Mouse (Mus musculus) liver (tissue): ENCODE data around the gene 4933406M09Rik.

Experiments
- DNase-seq: peaks from one replicate; pipeline ENCODE4 v3.0.0-alpha.2; 2020; ENCODE audit warnings: mixed read lengths

The 4933406M09Rik gene

DNA sequence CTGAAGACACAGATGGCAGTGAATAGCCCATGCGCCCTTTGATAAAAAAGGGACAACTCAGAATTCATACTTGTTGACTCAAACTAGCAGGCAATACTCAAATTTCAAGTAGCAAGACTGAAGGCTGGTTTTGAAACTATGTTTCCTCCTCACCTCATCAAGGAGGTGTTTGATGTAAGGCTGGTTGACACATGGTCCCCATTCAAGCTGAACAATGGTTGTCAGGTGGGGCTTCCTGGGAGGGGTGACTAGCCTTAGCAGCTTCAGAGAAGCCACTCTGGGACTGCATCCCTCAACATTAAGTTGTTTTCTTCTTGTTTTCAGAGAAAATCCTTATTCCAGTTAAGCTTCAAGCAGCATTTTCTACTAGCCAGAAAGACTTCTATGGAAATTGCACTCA lies at the start of gene 4933406M09Rik:
Gene 4933406M09Rik, plus strand, starts transcription at position 275 of the 400 bp plus-strand sequence.
- no peak for DNase-seq

DNA sequence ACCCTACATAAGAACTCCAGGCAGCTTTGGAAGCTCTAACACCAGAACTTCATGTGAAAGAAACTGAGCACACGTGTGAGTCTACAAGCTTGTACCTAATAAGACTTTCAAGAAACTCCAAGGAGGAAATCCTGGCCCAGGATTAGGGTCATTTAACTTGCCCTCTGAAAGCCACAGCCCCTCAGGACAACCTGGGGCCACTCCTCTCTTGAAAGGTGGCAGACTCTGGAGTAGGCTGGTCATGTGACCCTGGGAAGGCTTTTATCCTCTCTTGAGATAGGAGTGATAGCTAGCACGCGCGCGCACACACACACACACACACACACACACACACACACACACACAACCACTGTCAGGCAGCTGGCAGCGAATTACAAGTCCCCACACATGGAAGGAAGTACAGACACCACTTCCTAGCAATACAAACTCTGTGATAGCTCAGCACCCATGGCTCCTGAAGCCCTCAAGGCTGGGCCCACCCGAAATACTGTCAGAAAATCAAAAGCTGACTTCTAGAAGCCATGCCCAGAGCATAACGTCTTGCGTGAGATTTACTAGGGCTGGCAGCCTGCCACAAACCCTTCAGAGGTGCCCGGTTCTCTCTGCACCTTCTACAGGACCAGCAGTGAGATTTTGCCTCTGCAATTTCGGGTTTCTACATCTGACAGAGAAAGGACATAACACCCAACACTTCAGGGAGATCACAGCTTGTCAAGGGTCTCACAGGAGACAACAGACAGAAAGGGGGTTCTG lies 48.6 kb upstream of the 4933406M09Rik start:
- no peak for DNase-seq

DNA sequence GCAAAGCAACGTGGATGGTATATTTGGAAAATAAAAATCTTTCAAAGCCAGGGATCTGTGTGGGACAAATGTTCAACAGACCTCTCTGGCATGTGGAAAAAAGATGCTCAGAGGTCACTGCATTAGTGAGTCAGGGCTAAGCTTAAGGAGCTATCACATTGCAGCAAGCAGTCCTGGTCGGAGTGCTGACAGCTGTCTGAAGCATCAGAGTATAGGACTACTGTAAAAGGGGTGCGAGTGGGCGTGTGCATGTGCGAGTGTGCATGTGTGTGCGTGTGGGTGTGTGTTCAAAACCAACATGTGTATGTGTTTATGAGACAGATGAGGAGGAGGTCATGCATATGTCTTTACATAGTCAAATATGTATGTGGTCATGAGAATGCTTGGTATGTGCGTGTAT lies 46.6 kb upstream of the 4933406M09Rik start:
- no peak for DNase-seq

DNA sequence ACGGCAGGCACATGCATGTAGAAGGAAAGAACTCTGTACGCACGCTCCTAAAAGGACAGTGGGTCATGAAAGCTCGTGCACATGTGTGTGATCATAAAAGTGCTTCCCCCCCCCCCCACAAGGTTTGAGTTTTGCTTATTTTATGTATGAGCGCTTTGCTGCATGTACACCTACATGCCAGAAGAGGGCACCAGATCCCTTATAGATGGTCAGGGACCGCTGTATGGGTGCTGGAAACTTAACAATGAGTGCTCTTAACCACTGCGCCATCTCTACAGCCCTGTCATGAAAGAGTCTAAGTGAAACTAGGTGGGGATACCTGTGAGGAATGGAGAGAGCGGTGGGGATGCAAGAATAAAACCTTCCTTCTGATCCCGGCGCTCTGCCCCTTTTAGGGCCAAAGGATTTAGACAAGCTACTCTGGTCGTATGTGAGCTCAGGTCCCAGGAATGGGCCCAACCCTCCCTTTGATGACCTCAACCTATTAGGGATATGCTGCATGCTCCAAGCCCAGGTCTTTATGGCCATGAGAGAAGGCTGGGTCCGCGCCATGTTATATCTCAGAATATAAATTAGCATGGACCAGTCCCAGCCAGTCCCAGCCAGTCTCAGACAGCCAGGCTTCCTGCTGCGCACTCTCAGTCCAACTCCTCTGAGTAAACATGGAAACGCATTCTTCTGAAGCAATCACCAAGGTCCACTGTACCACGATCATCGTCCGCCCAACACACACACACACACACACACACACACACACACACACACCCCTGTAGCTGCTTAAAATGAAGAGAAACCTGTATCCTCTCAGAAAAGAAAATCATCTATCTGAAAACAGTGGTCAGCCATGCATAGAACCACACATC lies 45.8 kb upstream of the 4933406M09Rik start:
- no peak for DNase-seq

DNA sequence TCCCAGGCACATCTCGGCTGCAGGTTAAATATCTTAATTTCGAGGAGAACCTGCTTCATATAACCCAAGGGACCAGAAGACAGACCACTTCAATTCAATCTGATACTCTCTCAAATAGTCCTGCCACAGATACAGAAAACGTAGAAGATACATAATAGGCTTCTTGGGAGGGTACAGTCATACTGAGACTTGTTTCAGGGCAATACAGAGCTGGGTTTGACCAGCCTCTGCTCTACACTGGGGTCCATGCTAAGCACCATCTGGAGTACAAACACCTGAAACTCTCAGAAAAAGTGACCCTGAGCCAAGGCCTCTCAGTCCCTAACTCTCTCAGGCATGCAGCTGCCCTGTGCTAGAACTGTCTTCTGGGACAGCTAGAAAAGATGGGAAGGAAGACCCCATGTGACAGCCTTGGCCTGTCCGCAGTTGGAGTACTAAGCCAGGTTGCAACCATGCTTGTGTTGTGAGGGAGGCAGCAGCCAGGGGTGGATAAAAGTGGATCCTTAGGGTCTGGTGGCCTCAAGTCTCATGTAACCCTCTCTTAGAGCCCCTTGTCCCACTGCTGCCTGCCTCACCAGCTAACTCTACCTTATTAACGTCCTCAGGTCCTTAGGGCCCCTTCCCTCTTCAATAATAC lies 44.0 kb upstream of the 4933406M09Rik start:
- no peak for DNase-seq

DNA sequence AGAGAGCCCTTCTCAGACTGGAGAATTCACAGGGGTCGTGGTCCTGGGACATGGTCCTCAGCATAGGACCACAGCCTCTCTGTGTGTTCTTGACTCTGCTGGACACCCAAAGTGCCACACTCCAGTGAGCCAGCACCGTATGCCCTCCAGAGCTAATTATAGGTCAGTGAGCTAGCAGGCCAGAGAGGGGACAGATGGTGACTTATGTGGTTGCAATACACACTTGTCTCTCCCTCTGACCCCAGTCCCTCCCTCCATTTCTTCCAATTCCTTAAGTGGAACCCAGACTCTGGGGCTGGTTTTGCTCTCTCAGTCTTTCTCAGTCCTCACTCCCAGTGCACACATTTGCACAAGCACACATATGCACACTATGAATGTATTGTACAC lies 43.5 kb upstream of the 4933406M09Rik start:
- DNase-seq, result no peak

DNA sequence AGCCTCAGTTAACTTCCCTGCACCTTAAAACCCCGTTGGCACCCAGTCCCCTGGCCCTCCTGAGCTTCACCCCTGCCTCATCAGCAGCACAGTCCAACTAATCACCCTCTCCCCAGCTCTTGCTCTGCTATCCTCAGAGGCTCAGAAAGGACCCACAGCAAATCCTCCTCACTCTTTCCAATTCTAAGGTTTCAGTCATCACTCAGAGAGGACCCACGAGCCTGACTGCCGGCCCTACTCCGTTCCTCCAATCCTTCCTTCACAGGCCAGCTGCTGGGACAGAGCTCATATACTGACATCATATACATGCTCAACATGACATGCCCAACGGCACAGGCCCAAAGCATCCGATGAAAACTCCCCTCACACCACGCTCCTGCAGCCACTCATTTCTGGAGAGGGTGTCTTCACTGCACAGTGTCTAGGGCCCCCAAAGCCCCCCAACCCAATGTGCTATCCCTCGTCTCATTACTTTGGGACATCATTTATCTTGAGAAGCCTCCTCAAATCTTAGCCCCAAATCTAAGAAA lies 42.9 kb upstream of the 4933406M09Rik start:
- no peak for DNase-seq

DNA sequence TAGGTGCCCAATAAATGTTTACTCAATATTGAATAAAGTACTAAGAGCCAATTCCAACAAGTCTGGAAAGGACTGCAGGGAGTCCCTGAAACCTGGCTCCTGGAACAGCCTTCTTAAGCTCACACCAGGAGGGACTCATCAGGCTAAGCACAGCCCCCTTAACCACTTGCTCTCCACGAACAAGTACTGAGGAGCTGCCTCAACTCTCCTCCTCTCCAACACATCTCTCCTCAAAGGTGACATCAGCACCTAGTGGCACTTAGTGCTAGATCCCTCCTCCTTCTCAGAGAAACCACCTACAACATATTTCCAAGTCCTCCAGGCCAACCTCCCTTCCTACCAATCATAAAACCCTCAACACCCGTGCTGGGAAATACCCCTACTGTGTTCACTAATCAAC lies 42.2 kb upstream of the 4933406M09Rik start:
- DNase-seq, result no peak

DNA sequence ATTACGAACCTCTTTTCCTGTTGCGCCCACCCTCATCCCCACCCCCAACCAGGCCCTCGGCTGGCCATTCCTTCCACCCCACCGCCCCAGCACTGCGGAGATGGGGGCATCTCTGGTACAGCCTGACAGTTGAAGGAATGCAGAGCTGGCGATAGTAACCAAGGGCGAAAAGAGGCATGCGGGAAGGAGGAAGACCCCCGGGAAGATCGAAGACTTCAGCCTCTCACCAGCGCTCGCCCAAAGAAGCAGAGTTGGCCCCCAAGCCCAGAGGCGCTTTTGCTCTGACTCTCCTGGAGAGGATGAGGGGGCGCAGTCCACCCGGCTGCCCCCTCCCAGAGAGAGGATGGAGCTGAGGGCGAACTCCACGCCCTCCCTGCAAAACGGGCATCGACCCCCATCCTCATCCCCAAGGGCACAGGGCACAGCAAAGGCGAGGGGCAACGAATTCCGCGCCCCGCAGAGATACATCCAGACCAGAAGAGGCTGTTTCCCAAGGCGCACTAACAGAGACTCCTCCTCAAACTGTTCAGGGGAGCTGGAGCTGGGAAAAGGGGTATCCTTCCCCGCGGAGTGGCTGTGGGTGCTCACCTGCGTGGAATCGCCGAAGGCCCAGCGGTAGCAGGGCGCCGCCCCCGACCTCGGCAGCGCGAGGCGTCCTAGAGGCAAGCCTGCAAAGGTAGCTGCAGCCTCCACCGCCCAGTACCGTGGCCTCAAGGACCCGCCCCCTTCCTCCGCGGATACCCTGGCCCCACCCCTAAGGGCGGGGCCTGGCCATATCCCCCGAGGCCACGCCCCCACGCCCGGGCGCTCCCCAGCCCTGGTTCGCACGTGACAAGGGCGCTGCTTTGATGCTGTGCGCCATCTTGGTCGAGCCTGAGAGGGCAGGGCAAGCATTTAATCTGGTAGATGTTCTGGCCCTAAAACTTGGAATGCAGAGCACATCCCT lies 41.5 kb upstream of the 4933406M09Rik start:
- DNase-seq, result peak; percentile 93

DNA sequence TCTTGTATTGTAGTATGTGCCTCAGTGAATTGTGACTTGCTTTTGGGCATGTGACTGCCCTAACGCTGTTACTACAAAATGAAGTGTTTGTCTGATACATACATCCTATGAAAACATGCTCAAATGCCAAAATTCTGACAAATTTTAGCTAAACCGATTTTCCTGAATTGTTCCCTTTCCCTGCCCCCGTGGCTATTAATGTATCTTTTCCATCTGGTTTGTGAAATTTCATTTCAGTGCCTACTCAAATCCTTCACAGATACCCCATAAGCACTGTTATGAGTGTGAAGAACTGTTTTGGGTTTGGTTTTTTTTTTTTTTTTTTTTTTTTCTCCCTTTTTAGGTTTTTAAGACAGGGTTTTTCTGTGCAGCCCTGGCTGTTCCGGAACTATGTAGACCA lies 40.7 kb upstream of the 4933406M09Rik start:
- DNase-seq, result no peak

DNA sequence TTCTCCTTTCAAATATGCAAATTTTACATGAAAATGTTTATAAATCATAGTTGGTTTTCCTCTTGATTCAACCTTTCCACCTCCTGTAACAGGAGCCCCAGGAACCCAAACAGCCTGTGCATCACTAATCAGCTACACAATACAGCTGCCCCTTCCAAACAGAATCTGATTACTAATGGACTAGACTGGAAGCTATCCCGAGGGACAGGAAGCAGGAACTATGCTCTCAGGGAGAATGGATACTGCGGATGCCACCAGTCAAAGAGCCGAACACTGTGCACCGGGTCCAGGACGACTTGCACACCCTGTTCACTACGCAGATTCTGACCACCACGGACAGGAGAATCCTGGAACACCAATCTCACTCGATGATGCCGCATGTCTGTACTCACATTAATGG lies 37.9 kb upstream of the 4933406M09Rik start:
- DNase-seq, result no peak

DNA sequence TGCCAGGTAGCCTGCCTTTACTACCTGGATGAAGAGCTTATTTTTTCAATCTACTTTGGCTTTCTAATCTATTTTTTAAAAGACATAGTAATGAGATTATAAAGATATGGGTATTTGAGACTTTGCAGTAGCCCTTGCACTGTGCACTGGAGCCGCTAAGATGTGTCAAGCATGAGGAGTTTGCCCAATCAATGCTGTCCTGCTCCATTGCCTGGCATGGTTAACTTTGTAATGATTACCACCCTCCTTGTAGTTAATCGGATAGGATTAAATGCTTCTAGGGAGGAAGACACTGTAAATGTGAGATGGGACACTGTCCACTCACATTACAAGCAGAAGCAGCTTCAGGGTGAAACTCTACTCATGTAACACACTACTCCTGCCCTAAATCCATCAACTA lies 32.4 kb upstream of the 4933406M09Rik start:
- no peak for DNase-seq

DNA sequence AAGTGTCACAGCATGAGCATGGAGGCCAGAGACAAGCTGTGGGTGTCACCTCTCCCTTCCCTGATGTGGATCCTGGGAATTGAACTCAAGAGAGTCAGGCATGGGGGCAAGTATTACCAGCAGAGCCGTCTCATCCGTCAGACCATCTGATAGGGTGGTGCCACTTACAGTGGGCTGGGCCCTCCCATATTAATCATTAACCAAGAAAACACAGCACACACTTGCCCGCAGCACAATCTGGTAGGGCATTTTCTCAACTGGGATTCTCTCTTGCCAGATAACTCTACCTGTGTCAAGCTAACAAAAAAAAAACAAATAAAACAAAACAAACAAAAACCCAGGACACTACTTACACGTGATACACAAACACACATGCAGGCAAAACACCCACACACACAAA lies 28.3 kb upstream of the 4933406M09Rik start:
- no peak for DNase-seq

DNA sequence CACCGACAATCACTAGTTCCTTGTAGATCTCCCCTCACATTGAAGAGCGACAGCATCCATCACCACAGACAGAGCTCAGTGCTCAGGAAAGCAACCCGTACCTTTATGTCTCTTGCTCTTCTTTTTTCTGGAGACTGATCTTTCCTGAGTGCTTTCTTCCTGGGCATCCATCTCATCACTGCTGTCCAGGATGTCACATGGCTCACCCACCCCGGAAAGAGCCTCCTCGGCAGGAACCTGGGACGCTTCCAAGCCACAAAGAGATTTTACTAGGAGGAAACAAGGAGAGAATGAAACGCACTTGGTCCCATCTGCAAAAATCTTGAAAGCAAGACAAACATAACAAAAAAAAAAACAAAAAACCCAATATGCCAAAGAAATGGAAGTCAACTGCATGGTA lies 25.1 kb upstream of the 4933406M09Rik start:
- no peak for DNase-seq

DNA sequence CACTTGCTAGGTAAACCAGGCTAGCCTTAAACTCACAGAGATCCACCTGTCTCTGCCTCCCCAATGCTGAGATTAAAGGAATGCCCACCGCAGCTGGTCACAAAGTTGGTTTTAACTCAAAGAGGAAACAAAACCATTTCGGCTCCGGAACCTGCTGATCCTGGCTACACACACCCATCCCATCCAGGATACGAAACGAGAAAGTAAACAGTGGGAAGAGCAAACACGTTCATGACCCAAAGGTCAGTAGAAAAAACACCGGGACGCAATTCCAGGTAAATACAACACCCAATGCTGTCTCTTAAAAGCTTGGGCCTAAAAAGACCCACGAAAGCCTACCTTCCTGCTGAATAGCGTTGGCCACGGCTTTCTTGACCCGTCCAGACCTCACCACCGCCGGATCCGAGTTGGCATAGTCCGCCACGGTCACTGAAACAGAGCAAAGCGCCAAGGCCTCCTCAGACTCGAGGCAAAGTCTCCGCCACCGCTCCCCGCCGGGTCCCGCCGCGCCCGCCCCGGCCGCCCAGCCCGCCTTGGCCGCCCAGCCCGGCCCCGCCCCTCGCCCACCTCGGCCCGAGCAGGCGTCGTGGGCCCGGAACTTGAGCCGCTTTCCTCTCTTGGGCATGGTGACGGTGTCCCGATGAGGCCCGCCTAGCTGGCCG lies 24.4 kb upstream of the 4933406M09Rik start:
- peak; percentile 11 for DNase-seq

DNA sequence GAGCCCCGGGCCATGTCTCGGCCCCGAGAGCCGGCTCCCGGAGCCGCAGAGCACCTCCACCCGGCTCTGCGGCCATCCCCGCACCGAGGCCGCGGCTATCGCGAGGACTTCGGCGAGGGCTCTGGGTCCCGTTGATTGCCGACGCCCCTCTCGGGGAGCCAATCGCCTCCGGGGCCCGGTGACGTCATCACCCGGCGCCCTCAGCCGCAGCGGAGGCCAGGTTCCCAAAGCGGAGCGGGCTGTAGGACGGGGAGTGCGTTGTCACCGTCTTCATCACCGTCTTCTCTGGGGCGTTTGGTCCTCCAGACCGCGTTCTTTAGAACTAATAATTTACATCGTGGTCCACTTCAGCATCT lies 23.9 kb upstream of the 4933406M09Rik start, which contains the start of gene Tmem183a:
Gene Tmem183a, minus strand, starts transcription at position 123 of the 356 bp plus-strand sequence.
- DNase-seq, result peak; percentile 97

DNA sequence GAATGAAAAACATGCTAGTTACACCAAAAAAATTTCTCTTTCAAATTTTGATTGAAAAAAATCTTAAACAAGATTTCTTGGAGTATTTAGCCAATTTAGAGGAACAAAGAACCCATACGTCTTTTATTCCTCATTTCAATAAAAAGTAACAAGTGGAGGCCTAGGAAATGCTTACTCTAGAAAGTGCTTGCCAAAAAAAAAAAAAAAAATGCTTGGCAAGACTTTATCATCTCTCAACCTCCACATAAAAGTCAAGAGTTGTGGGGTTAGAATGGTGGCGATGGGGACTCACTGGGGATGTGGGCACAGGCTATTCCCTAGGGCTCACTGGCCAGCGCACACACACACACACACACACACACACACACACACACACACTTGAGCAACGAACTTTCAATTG lies 22.5 kb upstream of the 4933406M09Rik start:
- no peak for DNase-seq

DNA sequence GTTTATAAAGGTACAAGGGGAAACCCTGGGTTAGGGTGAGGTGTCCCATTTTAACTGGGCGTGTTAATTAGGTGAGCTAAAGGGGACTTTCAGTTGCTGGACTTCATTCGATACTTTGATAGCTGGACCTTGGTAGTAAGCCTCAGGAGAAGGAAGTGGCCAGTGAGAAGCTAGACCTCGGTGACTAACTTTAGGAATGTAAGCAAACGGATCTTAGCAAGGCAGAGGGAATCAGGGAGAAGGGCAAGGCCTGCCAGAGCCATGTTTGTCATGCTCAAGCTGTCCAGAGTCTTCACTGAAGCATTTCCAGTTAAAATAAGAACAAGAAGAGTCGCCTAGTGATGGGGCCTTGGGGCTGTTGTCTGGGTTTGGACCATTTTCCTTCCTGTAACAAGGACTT lies 20.2 kb upstream of the 4933406M09Rik start:
- DNase-seq, result no peak

DNA sequence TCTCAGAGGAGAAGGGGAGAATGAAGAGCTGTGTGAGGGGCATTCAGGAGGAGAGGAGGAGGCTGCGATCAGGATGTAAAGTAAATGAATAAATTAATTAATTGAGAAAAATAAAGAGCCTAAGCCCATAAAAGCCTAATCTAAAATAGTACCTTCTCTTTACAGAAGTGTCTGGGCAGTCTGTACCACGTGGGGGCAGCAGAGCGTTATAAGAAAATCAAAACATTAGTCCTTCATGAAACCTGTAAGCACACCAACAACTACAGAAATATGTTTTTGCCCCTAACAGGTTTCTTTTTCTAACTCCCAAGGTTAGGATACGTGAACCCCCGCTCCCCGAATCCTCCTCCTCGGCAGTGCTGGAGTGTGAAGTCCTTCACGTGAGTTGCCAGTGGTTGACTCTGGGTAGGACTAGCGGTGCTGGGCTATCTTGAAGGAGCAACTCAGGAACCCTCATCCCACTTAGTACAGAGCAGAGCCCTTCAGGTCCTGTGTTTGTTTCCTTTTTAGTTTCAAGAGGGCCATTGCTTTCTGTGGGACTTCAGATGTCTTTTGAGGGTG lies 16.9 kb upstream of the 4933406M09Rik start:
- DNase-seq, result peak; percentile 70

DNA sequence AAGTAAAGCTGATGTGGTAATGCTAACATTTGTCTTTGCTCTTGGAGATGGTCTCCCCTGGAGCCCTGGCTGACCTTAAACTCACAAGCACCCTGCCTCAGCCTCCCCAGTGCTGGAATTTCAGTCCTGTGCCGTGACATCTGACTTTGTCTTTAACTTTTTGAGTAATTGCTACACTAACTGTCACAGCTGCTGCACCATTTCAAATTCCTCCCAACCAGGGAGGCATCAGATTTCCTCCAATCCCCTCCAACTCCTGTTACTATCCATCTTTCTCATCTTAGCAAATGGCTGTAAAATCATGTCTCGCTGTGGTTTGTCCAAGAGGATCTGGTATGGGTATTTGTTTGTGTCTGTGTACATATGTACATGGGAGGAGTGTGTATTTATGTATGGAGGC lies 11.6 kb upstream of the 4933406M09Rik start:
- no peak for DNase-seq

DNA sequence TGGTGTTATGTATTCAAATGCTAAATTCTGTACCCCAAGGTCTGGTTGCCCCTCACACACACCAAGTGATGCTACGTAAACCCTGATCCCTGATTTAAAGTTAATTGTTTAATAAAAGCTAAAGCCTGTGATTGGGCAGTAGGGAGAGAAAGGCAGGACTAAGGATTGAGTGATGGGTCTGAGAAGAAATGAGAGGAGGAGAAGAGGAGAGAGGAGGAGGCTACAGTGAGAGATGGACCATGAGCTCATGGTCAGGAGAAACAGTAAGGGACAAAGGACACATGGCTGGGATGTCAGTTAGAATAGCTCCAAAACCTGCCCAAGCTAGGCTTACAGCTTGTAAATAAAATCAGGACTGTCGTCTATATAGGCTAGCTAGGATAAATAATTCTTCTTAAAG lies 4.7 kb upstream of the 4933406M09Rik start:
- no peak for DNase-seq
